Mouse (Mus musculus): ENCODE measurements around the gene Stim2. TPM values are rescaled to one million over a fixed set of nuclear protein-coding genes. Genes with fewer than 3 reads are reported as not detected.
A peak's percentile ranks its signal among the peaks of the same experiment; 100 is the strongest.

Gene Stim2
- total and polyA plus RNA-seq, 2 experiments = 12.2 to 13.2 TPM

- Histone ChIP-seq H3K4me3 (ENCODE audit: insufficient read depth, low read depth, low read length) (no peak overlapping the region), H3K79me2 (ENCODE audit: control insufficient read depth, insufficient read depth, low read length) (peaks cover 30% of the 10 kb centered on the region; the same call in 1 of the 2 replicates), H3K9ac (ENCODE audit: low read depth, low read length) (no peak overlapping the region), H3K27me3 (ENCODE audit: control insufficient read depth, insufficient read depth, low read length) (no peaks in the 10 kb centered on the region), H3K27ac (replicated peaks; ENCODE audit: insufficient read depth, low read depth, low read length) (no peak overlapping the region), H3K4me1 (ENCODE audit: control insufficient read depth, insufficient read depth, low read length) (peaks cover 17% of the 10 kb centered on the region), H3K36me3 (ENCODE audit: control insufficient read depth, insufficient read depth, low read length) (peaks cover 4% of the 10 kb centered on the region; the same call in 1 of the 2 replicates)
- no peak for DNase-seq (ENCODE audit: extremely low read depth, low read depth, low spot score)
- TF ChIP-seq POLR2A (IDR thresholded peaks at IDR 0.05; ENCODE audit: extremely low read depth, insufficient read depth, low read length) = no peak
- no peak for TF ChIP-seq CTCF (IDR thresholded peaks at IDR 0.05; ENCODE audit: low read depth, low read length)
- 72% methylated on average over 4 of the region's 4 CpGs for WGBS
Observed at GRCm38 (mm10) chr5:54049145-54049733, 50.9 kb downstream of the Stim2 start.

DNA sequence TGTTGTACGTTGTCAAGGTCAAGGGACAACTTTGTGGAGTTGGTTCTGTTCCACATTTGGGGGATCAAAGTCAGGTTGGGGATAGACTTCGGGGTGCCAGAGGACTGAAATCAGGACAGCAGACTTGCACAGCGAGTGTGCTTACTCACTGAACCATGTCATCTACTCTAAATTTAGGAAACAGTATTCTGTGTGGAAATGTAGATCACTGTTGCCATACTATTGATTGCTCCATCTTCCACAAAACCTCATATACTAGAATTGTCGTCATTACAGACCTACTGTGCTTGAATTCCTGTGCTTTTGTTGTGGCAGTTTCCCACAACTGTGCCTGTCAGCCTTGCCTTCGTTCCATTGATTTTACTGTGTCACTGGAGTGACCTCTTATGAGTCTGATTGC is 51.6 kb downstream of the Stim2 start:
- DNase-seq (ENCODE audit: extremely low read depth, low read depth, low spot score) = peak; percentile 28
- Histone ChIP-seq H3K9ac (ENCODE audit: low read depth, low read length) (no peak overlapping the region), H3K27ac (replicated peaks; ENCODE audit: insufficient read depth, low read depth, low read length) (no peak overlapping the region), H3K27me3 (ENCODE audit: control insufficient read depth, insufficient read depth, low read length) (no peaks in the 10 kb centered on the region), H3K36me3 (ENCODE audit: control insufficient read depth, insufficient read depth, low read length) (peaks cover 7% of the 10 kb centered on the region), H3K4me3 (ENCODE audit: insufficient read depth, low read depth, low read length) (no peak overlapping the region), H3K4me1 (ENCODE audit: control insufficient read depth, insufficient read depth, low read length) (peaks cover 15% of the 10 kb centered on the region), H3K79me2 (ENCODE audit: control insufficient read depth, insufficient read depth, low read length) (peaks cover 28% of the 10 kb centered on the region; the same call in 1 of the 2 replicates)
- TF ChIP-seq CTCF (IDR thresholded peaks at IDR 0.05; ENCODE audit: low read depth, low read length) = no peak
- TF ChIP-seq POLR2A (IDR thresholded peaks at IDR 0.05; ENCODE audit: extremely low read depth, insufficient read depth, low read length) = no peak
- WGBS = 57% methylated on average over 5 of the region's 5 CpGs

GRCm38 (mm10) chr5:54051056-54051455 is 52.8 kb downstream of the Stim2 start:
- peaks cover 28% of the 10 kb centered on the region; the same call in 1 of the 2 replicates for H3K79me2 ChIP-seq (ENCODE audit: control insufficient read depth, insufficient read depth, low read length)
- no peaks in the 10 kb centered on the region for H3K27me3 ChIP-seq (ENCODE audit: control insufficient read depth, insufficient read depth, low read length)
- no peak for TF ChIP-seq POLR2A (IDR thresholded peaks at IDR 0.05; ENCODE audit: extremely low read depth, insufficient read depth, low read length)
- TF ChIP-seq CTCF (IDR thresholded peaks at IDR 0.05; ENCODE audit: low read depth, low read length) = no peak
- H3K27ac ChIP-seq (replicated peaks; ENCODE audit: insufficient read depth, low read depth, low read length) = no peak overlapping the region
- peaks cover 11% of the 10 kb centered on the region for H3K36me3 ChIP-seq (ENCODE audit: control insufficient read depth, insufficient read depth, low read length)
- WGBS = 90% methylated on average over 3 of the region's 3 CpGs
- H3K9ac ChIP-seq (ENCODE audit: low read depth, low read length) = no peak overlapping the region
- DNase-seq (ENCODE audit: extremely low read depth, low read depth, low spot score) = no peak
- H3K4me1 ChIP-seq (ENCODE audit: control insufficient read depth, insufficient read depth, low read length) = peaks cover 10% of the 10 kb centered on the region; the same call in 1 of the 2 replicates
- H3K4me3 ChIP-seq (ENCODE audit: insufficient read depth, low read depth, low read length) = no peak overlapping the region

- no peak for TF ChIP-seq POLR2A (IDR thresholded peaks at IDR 0.05; ENCODE audit: extremely low read depth, insufficient read depth, low read length)
- no peak for TF ChIP-seq CTCF (IDR thresholded peaks at IDR 0.05; ENCODE audit: low read depth, low read length)
Observed at GRCm38 (mm10) chr5:54052205-54052604, 53.9 kb downstream of the Stim2 start.

DNA sequence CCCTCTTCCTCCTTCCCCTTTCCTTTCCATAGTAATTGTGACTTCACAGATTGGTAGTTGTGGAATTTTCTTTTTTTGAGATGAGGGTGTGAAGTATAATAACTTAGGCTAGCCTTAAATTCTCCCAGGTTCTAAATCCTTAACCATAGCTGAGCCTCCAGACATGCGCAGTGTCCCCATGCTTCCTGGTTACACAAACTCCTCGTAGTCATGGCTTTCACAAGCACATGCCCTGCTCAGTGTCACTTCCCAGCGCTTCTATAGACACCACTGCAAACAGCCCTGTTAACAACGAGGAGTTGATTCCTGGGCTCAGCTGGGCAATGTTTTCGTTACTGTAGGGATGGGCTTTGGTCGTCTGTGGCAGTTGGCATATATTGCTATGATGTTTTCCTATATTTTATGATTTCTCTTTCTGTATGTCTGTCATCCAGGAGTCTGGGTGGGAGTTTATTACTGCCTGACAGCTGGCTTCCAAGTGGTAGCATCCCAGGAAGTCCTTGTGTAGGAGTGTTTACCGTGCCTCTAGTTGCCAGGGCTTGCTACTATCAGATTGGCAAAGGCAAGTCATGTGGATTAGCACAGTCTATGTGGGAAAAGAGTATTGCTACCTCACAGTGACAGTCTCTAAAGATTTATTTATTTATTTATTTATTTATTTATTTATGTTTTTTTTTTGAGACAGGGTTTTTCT is 55.5 kb downstream of the Stim2 start:
- no peak overlapping the region for H3K4me3 ChIP-seq (ENCODE audit: insufficient read depth, low read depth, low read length)
- TF ChIP-seq CTCF (IDR thresholded peaks at IDR 0.05; ENCODE audit: low read depth, low read length) (no peak), POLR2A (IDR thresholded peaks at IDR 0.05; ENCODE audit: extremely low read depth, insufficient read depth, low read length) (no peak)
- no peak overlapping the region for H3K9ac ChIP-seq (ENCODE audit: low read depth, low read length)
- peaks cover 5% of the 10 kb centered on the region; the same call in 1 of the 2 replicates for H3K4me1 ChIP-seq (ENCODE audit: control insufficient read depth, insufficient read depth, low read length)
- DNase-seq (ENCODE audit: extremely low read depth, low read depth, low spot score) = peak; percentile 35
- H3K27ac ChIP-seq (replicated peaks; ENCODE audit: insufficient read depth, low read depth, low read length) = no peak overlapping the region
- H3K79me2 ChIP-seq (ENCODE audit: control insufficient read depth, insufficient read depth, low read length) = peaks cover 27% of the 10 kb centered on the region; the same call in 1 of the 2 replicates
- 76% methylated on average over 7 of the region's 7 CpGs for WGBS
- H3K36me3 ChIP-seq (ENCODE audit: control insufficient read depth, insufficient read depth, low read length) = peaks cover 23% of the 10 kb centered on the region
- H3K27me3 ChIP-seq (ENCODE audit: control insufficient read depth, insufficient read depth, low read length) = no peaks in the 10 kb centered on the region

More at GRCm38 (mm10) chr5:54052205-54052604, 53.9 kb downstream of the Stim2 start:
- Histone ChIP-seq H3K36me3 (ENCODE audit: control insufficient read depth, insufficient read depth, low read length) (peaks cover 13% of the 10 kb centered on the region), H3K27ac (replicated peaks; ENCODE audit: insufficient read depth, low read depth, low read length) (no peak overlapping the region), H3K79me2 (ENCODE audit: control insufficient read depth, insufficient read depth, low read length) (peaks cover 28% of the 10 kb centered on the region; the same call in 1 of the 2 replicates), H3K9ac (ENCODE audit: low read depth, low read length) (no peak overlapping the region), H3K27me3 (ENCODE audit: control insufficient read depth, insufficient read depth, low read length) (no peaks in the 10 kb centered on the region), H3K4me1 (ENCODE audit: control insufficient read depth, insufficient read depth, low read length) (peaks cover 7% of the 10 kb centered on the region; the same call in 1 of the 2 replicates), H3K4me3 (ENCODE audit: insufficient read depth, low read depth, low read length) (no peak overlapping the region)
- WGBS = 90% methylated on average over 6 of the region's 6 CpGs
- no peak for DNase-seq (ENCODE audit: extremely low read depth, low read depth, low spot score)

Measured in liver, adult 2 months (tissue).